Mouse (Mus musculus) yolk sac, embryonic 10.5 days (tissue): ENCODE measurements around the gene Pik3ip1.

Source experiments
- DNase-seq: peaks from one replicate; pipeline ENCODE4 v3.0.0-alpha.2; 2017; ENCODE audit warnings: low spot score

The Pik3ip1 gene

GRCm38 (mm10) chr11:3329891-3330451 is at the start of gene Pik3ip1:
TSS of gene Pik3ip1 (plus strand) at chr11:3330401.
- DNase-seq = no peak

DNA sequence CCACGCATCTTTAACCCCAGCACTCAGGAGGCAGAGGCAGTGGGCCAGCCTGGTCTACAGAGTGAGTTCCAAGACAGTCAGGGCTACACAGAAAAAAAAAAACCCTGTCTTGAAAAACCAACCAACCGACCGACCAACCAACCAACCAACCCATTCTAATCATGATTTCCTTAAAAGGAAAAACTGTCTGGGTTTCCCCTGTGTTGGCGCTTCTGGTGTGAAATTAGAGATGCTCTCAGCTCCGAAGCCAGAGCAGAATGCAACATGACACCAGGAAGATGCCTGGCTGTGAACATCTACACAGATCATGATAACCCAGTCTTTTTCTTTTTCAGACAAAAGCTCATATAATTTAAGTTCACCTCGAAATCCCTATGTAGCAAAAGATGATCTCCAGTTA is 47.3 kb upstream of the Pik3ip1 start:
- DNase-seq = no peak

DNA sequence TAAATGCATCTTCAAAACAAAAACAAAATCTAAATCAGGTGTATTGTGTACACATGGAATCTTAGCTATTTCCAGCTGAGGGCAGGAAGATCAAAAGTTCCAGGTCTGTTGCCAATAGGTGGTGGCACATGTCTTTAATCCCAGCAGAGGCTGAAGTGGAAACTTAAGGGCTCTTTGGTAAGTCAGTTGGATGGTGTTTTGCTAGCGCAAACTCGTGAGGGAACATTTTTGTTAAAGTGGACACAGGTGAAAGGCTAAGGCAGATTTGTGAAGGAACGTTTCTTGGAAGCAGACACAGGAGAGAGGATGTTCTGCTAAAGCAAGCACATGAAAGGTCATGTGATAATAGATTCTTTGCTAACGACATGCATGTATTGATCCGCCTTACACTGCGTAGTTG is 46.6 kb upstream of the Pik3ip1 start:
- no peak for DNase-seq

GRCm38 (mm10) chr11:3285940-3286339 is 44.3 kb upstream of the Pik3ip1 start:
- no peak for DNase-seq

DNA sequence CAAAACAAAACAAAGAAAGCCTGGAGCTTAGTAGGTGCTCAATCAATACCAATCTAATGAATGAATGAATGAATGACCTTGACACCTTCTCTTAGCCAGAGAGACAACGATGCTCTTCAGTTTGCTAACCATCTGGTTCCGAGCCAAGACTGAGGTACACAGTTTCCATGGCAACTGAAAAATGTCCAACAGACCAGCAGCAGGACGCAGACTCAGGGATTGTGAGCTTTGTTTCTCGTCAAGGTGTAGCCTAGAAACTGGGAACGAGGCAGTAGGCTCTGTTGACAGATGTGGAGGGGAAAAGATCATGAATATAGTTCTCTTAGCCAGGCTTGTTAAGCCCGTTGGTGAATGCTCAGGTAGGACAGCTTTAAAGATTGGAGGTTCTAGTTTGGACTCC is 43.1 kb upstream of the Pik3ip1 start:
- no peak for DNase-seq

GRCm38 (mm10) chr11:3287921-3288320 is 42.3 kb upstream of the Pik3ip1 start:
- DNase-seq = no peak

- peak; percentile 68 for DNase-seq
These were observed 41.5 kb upstream of the Pik3ip1 start, which contains the start of gene Patz1 for GRCm38 (mm10) chr11:3288521-3289301. TSS of gene Patz1 (plus strand) at chr11:3288874.

DNA sequence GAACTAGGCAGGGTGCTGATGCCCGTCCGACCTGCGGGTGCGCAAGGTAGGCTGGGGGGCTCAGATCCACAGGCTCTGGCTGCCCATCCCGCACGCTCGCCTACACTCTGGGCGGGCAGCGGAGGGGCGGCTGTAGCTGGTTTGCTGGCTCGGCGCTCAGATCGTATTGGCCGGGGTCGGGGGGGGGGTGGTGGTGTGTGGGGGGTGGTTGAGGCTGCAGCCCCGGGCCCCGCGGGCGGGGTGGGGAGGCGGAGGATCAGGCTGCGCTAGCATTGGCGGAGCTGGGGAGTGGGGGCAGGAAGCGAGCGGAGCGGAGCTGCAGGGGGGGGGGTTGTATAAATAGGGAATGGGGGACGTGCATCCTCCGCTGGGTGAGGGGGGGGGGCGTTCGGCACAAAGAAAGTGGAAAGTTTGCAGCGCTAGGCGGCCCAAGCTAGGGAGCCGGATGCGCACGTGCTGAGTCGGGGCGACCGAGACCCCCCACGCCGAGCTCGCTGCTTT is 40.8 kb upstream of the Pik3ip1 start:
- peak; percentile 97 for DNase-seq

DNA sequence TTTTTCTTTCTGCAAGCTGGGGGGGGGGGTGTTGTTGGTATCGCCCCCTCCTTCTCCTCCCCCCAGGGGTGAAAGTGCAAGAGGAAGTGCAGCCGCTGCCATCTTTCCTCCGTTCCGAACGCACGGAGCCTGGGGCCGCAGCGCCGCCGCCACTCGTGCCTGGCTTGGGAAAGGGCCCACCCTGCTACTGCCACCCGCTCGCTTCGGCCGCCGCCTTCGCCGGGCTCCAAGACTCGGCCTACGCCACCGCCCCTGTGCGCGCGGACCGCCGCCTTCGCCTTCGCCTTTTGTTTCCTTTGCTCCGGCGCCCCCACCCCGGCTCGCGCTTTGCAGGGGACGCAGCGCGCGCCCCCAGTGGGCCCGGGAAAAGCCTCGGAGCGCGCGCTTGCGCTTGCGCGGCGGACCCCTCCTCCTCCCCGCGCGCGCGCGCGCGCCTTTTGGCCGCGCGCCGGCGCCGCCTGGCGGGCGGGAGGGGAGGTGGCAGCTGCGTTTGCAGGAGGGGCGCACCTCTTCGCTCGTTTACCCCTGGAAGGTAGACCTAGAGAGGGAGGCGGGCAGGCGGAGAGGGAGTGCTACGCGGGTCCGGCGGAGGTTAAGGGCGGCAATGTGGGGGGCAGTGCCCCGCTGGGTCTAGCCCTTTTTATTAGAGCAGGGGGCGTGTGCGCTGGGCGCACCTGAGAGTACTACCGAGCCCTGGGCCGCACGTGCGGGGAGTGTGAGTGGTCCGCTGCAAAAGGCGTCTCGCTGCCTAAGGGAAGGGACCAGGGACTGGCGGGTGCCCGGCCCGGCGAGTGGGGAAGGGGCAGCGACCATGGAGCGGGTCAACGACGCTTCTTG is 40.2 kb upstream of the Pik3ip1 start:
- DNase-seq = peak; percentile 93

- peak; percentile 36 for DNase-seq
These were observed 39.4 kb upstream of the Pik3ip1 start for GRCm38 (mm10) chr11:3290640-3291310.

- peak; percentile 24 for DNase-seq
These were observed 38.7 kb upstream of the Pik3ip1 start for GRCm38 (mm10) chr11:3291311-3292061.

GRCm38 (mm10) chr11:3292062-3292421 is 38.2 kb upstream of the Pik3ip1 start:
- peak; percentile 71 for DNase-seq

DNA sequence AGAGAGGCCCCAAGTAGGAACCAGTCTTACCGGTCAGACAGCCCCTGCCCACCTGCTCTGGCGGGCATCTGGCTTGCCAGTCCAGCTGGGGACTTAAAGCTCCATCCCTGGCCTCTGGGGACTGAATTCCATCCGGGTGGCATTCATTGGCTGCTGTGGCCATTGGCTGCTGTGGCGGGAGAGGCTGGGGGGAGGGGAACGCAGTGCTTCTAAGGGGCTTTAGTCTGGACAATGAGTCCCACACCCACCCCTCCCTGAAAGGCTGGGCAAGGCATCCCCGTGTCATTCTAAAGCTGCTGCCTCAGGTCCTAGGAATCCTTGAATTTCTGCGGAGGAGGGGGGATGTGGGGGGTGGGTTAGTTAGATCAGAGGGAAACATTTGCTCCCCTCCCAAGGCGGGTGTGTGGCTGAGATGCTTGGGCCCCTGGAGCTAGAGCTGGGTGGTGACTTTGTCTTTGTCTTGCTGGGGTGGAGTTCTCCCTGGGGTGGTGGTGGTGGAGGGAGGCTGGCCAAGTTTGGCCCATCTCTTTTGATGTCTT is 37.4 kb upstream of the Pik3ip1 start:
- DNase-seq = peak; percentile 58

DNA sequence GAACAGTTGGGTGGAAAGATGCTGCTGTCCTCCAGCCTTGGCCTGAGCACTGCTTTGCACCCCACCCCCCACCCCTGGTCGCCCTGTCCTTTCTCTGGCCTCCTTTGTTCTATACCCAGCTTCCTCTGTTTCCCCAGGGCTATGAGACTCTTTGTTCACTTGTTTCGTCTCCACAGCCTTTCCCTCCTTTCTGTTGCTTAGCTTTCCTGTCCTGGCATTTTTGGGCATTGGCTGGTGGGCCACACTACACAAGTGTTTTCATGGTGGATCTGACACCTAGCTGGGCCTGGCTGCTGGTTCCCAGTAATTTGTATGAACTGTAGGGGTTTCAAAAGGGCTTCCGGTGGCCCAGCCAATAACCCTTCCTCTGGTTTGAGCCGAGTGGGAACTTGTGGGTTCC is 36.8 kb upstream of the Pik3ip1 start:
- DNase-seq = no peak

GRCm38 (mm10) chr11:3294641-3295040 is 35.6 kb upstream of the Pik3ip1 start:
- DNase-seq = no peak

DNA sequence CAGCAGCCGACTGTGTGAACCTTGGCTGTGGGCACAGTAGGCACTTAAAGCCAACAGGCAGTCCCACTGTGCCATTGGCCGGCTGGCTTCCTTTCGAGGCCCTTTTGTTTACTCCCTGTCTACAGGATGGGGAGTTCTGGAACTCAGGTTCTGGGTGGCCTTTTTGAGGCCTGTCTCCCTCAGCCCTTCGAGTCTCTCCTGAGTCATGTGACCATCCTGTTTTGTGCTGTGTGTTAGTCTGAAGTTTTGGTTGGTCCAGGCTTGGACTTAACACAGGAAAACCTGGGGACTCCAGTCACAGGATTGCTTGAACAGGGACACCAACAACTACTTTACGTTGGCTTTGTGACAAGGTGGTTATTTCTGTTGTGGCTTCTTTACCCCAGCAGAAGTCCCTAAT is 34.1 kb upstream of the Pik3ip1 start:
- no peak for DNase-seq

DNA sequence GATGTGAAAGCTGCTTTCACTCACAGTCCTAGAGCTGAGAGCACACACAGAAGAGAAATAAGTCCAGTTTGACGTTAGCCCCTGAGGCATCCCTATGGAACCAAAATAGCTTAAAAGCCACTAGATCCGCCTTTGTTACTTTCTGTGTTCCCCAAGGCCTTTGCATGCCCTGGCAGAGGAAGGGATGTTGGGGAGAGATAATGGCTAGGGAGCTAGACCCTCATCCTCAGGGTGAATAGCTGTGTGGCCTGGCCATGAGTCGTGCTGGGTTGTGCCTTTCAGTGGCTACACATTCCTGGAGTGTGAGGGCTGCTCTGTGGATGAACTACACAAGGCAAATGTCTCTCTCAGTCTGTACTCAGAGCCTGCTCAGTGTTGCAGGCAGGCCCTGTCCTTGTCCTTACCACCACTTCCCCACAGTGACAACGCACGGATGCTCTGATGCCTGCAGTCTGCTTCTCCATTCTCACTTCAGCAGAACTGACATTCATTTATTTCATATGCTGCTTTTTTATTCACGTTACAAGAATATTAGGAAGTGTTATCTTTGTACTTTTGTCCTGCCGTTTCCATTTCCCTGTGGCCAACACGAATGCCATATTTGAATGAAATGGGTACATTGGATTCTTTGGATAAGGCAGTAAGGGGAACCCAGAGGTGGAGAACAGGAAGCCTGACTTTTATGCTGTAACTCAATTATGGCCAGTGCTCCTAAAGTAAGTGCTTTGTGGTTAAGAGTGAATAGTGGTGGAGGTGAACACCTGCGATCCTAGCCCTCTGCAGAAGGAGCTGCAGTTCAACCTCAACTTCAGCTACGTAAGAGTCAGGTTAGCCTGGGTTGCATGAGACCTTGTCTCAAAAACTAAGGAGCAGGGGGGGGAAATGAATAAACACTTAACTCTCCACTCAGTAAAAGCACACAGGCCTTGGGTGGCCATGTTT is 32.1 kb upstream of the Pik3ip1 start:
- no peak for DNase-seq

DNA sequence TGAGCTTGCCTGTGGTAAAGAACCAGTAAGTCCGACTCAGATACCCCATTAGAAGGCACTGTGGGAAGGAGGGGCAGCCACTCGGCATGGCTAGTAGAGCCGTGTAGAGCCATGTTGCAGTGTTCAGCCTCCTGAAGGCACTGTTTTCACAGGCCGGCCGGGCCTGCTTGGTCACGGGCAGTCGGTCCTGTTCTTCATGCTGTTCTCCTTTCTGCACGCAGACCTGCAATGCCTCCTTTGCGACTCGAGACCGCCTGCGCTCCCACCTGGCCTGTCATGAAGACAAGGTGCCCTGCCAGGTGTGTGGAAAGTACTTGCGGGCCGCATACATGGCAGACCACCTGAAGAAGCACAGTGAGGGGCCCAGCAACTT is 31.4 kb upstream of the Pik3ip1 start:
- no peak for DNase-seq

GRCm38 (mm10) chr11:3301075-3301474 is 29.1 kb upstream of the Pik3ip1 start:
- DNase-seq = no peak

- no peak for DNase-seq
These were observed 27.8 kb upstream of the Pik3ip1 start for GRCm38 (mm10) chr11:3302385-3302784.
